Mouse (Mus musculus) heart, postnatal 0 days (tissue): ENCODE results near the gene Gper1.

Experiments used
- CTCF ChIP-seq: IDR thresholded peaks from 2 replicates; pipeline ENCODE4 v1.5.1; 2016; ENCODE audit warnings: antibody characterized with exemption, control low read depth, low read depth
- EP300 ChIP-seq: IDR thresholded peaks from 2 replicates; pipeline ENCODE4 v1.6.1; 2016; ENCODE audit warnings: antibody characterized with exemption, low read depth

GRCm38 (mm10) chr5:139411117-139411516 lies 11.8 kb upstream of the Gper1 start:
- TF ChIP-seq CTCF (no peak), EP300 (no peak)
